In the genomic region with DNA sequence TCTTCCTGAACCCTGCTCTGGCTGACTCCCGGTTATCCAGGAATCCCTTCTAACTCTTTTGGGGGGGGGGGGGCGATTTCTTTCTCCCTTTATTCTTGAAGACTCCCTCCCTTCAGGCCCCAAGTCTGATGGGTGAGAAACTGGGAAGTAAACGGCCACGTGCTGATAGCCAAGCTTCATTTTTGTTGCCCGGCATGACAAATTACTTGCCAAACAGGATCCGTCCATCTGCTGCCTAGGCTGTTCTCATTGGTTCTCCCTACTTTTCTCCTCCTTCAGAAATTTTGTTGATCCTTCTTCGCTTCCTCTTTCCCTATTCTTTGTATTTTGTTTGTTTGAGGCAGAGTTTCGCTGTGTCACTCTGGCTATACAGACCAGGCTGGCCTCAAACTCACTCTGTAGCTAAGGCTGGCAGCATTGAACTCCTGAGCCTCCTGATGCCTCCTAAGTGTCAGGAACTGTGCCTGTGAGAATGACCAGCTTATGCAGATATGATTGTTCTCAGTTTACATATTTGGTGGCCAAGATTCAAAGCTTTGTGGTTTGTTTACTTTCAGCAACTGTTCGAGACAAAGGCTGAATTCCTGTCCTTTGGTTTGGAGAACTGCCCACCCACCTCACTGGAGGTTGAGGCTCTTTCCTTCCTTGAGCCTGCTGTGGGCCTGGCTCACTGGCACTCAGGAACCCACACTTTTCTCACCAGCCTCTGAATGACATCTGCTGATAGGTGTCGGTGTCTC, we compare ENCODE assay signal across 15 mouse cellular contexts. TPM values are rescaled to one million over a fixed set of nuclear protein-coding genes. Genes with fewer than 3 reads are reported as not detected.
DNase-seq lines count a peak whose midpoint lies in the region; ATAC-seq and TF ChIP-seq lines count a peak whose summit lies in the region.
"Had no signal": no experiment of that assay in that cellular context is flagged by ENCODE, and none has a peak within 500 bp of the region (broad histone marks: within the 10 kb centered on the region; RNA-seq: fewer than 3 reads in every experiment).

No protein-coding gene starts in this region.

- H3K4me1 ChIP-seq in heart, embryonic 16.5 days (ENCODE audit: control insufficient read depth, insufficient read depth, low read length), result peaks cover 25% of the 10 kb centered on the region
- H3K4me1 ChIP-seq in lung, embryonic 14.5 days (ENCODE audit: insufficient read depth), result peaks cover 22% of the 10 kb centered on the region
- H3K4me1 ChIP-seq in thymus, adult 2 months (replicated peaks; ENCODE audit: control insufficient read depth, insufficient read depth, low read length), result peaks cover 3% of the 10 kb centered on the region; the same call in 1 of the 2 replicates
- H3K4me1 ChIP-seq: midbrain, embryonic 12.5 days had no signal

- ATAC-seq in heart, embryonic 16.5 days (replicated peaks; ENCODE audit: extremely low read depth, insufficient read depth, low FRiP score), result no peak
- ATAC-seq in lung, embryonic 14.5 days (ENCODE audit: insufficient read depth), result no peak
- ATAC-seq: forebrain, embryonic 14.5 days; inflammation-experienced regulatory T-cells, adult 6 months had no signal

- H3K4me3 ChIP-seq in heart, embryonic 16.5 days (ENCODE audit: low read length), result no peak overlapping the region
- no peak overlapping the region for H3K4me3 ChIP-seq in lung, embryonic 14.5 days (ENCODE audit: low read depth, low read length)
- no peak overlapping the region for H3K4me3 ChIP-seq in myocyte
- no peak overlapping the region for H3K4me3 ChIP-seq in thymus, adult 2 months (ENCODE audit: control insufficient read depth, insufficient read depth, low read length)
- H3K4me3 ChIP-seq: midbrain, embryonic 12.5 days had no signal

- H3K4me2 ChIP-seq in heart, embryonic 16.5 days (ENCODE audit: low read depth, low read length), result no peak overlapping the region
- H3K4me2 ChIP-seq in lung, embryonic 14.5 days, result no peak overlapping the region
- peak overlapping the region; percentile 25 for H3K4me2 ChIP-seq in myocyte (ENCODE audit: low read depth)
- H3K4me2 ChIP-seq: midbrain, embryonic 12.5 days had no signal

- H3K27ac ChIP-seq in heart, embryonic 16.5 days (ENCODE audit: low read length), result 0 out of 2 replicates have a peak overlapping the region, but pooled peaks have one; percentile 28
- peak overlapping the region; percentile 54 for H3K27ac ChIP-seq in lung, embryonic 14.5 days (ENCODE audit: low read depth)
- H3K27ac ChIP-seq in thymus, adult 2 months (ENCODE audit: control insufficient read depth, insufficient read depth, low read length), result no peak overlapping the region
- H3K27ac ChIP-seq: midbrain, embryonic 12.5 days had no signal

- intact Hi-C loops in heart, postnatal 14 days (cut with DNase I), result no loop called here

- TF ChIP-seq POLR2A in myocyte (IDR thresholded peaks at IDR 0.05; ENCODE audit: insufficient read length, low read depth), result no peak
- no peak for TF ChIP-seq POLR2A in thymus, adult 2 months (IDR thresholded peaks at IDR 0.05; ENCODE audit: control insufficient read depth, extremely low read depth, insufficient read depth, low read length, poor library complexity)

- WGBS in heart, embryonic 16.5 days, result 62% methylated on average over 10 of the region's 10 CpGs
- 41% methylated on average over 10 of the region's 10 CpGs for WGBS in lung, embryonic 14.5 days
- WGBS in thymus, adult 2 months, result 68% methylated on average over 10 of the region's 10 CpGs

- no peaks in the 10 kb centered on the region for H3K27me3 ChIP-seq in heart, embryonic 16.5 days (ENCODE audit: control insufficient read depth, insufficient read depth, low read length)
- H3K27me3 ChIP-seq in lung, embryonic 14.5 days (ENCODE audit: insufficient read depth, low read length), result no peaks in the 10 kb centered on the region
- no peaks in the 10 kb centered on the region for H3K27me3 ChIP-seq in myocyte (ENCODE audit: control insufficient read depth, insufficient read depth, insufficient read length)
- H3K27me3 ChIP-seq in thymus, adult 2 months (ENCODE audit: control insufficient read depth, insufficient read depth, low read length), result no peaks in the 10 kb centered on the region
- H3K27me3 ChIP-seq: midbrain, embryonic 12.5 days had no signal

- H3K36me3 ChIP-seq in heart, embryonic 16.5 days (ENCODE audit: control insufficient read depth, insufficient read depth), result no peaks in the 10 kb centered on the region
- no peaks in the 10 kb centered on the region for H3K36me3 ChIP-seq in lung, embryonic 14.5 days (ENCODE audit: insufficient read depth)
- no peaks in the 10 kb centered on the region for H3K36me3 ChIP-seq in myocyte (ENCODE audit: control insufficient read depth, insufficient read depth)
- no peaks in the 10 kb centered on the region for H3K36me3 ChIP-seq in thymus, adult 2 months (ENCODE audit: control insufficient read depth, insufficient read depth, low read length)
- H3K36me3 ChIP-seq: midbrain, embryonic 12.5 days had no signal

- no peak for TF ChIP-seq CTCF in lung, embryonic 14.5 days (IDR thresholded peaks at IDR 0.05; ENCODE audit: low read depth)
- no peak for TF ChIP-seq CTCF in thymus, adult 2 months (IDR thresholded peaks at IDR 0.05; ENCODE audit: borderline replicate concordance, control insufficient read depth, extremely low read depth, insufficient read depth, low read length, poor library complexity)

- no peak overlapping the region for H3ac ChIP-seq in myocyte (ENCODE audit: control insufficient read depth, insufficient read length)

- DNase-seq in heart, postnatal 14 days, result no peak
- peak; percentile 18 for DNase-seq in brain, adult 2 months (ENCODE audit: low read depth, low spot score)
- peak; percentile 66 for DNase-seq in lung, embryonic 14.5 days
- DNase-seq in thymus, adult 2 months, result no peak
- no peak for DNase-seq in embryo, embryonic 9.5 days (ENCODE audit: extremely low spot score)
- no peak for DNase-seq in gastrocnemius, postnatal 25 days
- DNase-seq: adrenal gland, adult 8-10 months; gastrocnemius, postnatal 14 days; heart, postnatal 4 days; liver had no signal

- no peak overlapping the region for H3K9ac ChIP-seq in heart, embryonic 16.5 days (ENCODE audit: low read length)
- H3K9ac ChIP-seq in lung, embryonic 14.5 days, result no peak overlapping the region
- H3K9ac ChIP-seq: midbrain, embryonic 12.5 days had no signal

- no peaks in the 10 kb centered on the region for H3K9me3 ChIP-seq in heart, embryonic 16.5 days (replicated peaks; ENCODE audit: control insufficient read depth, low read length)
- no peaks in the 10 kb centered on the region for H3K9me3 ChIP-seq in lung, embryonic 14.5 days (ENCODE audit: low read depth, low read length)
- H3K9me3 ChIP-seq: midbrain, embryonic 12.5 days had no signal

- H3K79me2 ChIP-seq in myocyte (ENCODE audit: control insufficient read depth, insufficient read depth), result no peaks in the 10 kb centered on the region

TF ChIP-seq in myocyte, 11 proteins besides CTCF, POLR2A, EP300 and RAD21:
- TF ChIP-seq TCF12 (IDR thresholded peaks at IDR 0.05; ENCODE audit: insufficient read depth, poor library complexity, severe bottlenecking) (no peak), TCF3 (IDR thresholded peaks at IDR 0.05; ENCODE audit: insufficient read length, low read depth) (no peak), USF1 (IDR thresholded peaks at IDR 0.05; ENCODE audit: low read depth) (no peak), MYOD1 (IDR thresholded peaks at IDR 0.05; ENCODE audit: control insufficient read depth in 1 of 3, insufficient read length in 2 of 3, low read depth in 2 of 3) (no peak), CEBPB (IDR thresholded peaks at IDR 0.05; ENCODE audit: insufficient read depth, poor library complexity, severe bottlenecking) (no peak), MAX (IDR thresholded peaks at IDR 0.05; ENCODE audit: low read depth) (no peak), MYOG (IDR thresholded peaks at IDR 0.05; ENCODE audit: control insufficient read depth in 1 of 3, insufficient read depth in 1 of 3, insufficient read length in 2 of 3, low read depth in 2 of 3) (peak in 1 of 3 experiments; percentile 62), REST (IDR thresholded peaks at IDR 0.05; ENCODE audit: insufficient read depth, insufficient read length) (no peak)

RNA-seq across cellular contexts. Expression of a gene that starts 41.8 kb away (rescaled TPM):
- polyA plus RNA-seq in heart, embryonic 16.5 days (2015; fragmentation: Nextera tagmentation; extraction: Ambion mirVana), result 60.9 and 62.6 TPM in 2 replicates
- 10 to 100 TPM; 23.9 to 27.8 TPM for total RNA-seq in heart, postnatal 14 days (2021)
- 5.0 and 7.1 TPM in 2 replicates for polyA plus RNA-seq in lung, embryonic 14.5 days (2014; fragmentation: Nextera tagmentation; extraction: Ambion mirVana)
- 45.1 TPM for polyA plus RNA-seq in myocyte (2012; fragmentation: generic; extraction: Trizol)
- polyA plus RNA-seq in thymus, adult 2 months (2012; rRNA removed), result 6.2 and 6.4 TPM in 2 replicates
- total RNA-seq in gastrocnemius, postnatal 25 days (2021), result 1 to 10 TPM; 4.0 to 4.5 TPM

RNA-seq across cellular contexts. Expression of a gene that starts 43.4 kb away (rescaled TPM):
- polyA plus RNA-seq in heart, embryonic 16.5 days (2015; fragmentation: Nextera tagmentation; extraction: Ambion mirVana), result 119 and 134 TPM in 2 replicates
- total RNA-seq in heart, postnatal 14 days (2021), result 100 to 1,000 TPM; 108 to 111 TPM
- 30.9 and 32.5 TPM in 2 replicates for polyA plus RNA-seq in lung, embryonic 14.5 days (2014; fragmentation: Nextera tagmentation; extraction: Ambion mirVana)
- 107 TPM for polyA plus RNA-seq in myocyte (2012; fragmentation: generic; extraction: Trizol)
- polyA plus RNA-seq in thymus, adult 2 months (2012; rRNA removed), result 62.4 and 70.4 TPM in 2 replicates
- 10 to 100 TPM; 41.0 to 46.3 TPM for total RNA-seq in gastrocnemius, postnatal 25 days (2021)

RNA-seq across cellular contexts. Expression of a gene that starts 58.5 kb away (rescaled TPM):
- 634 and 654 TPM in 2 replicates for polyA plus RNA-seq in heart, embryonic 16.5 days (2015; fragmentation: Nextera tagmentation; extraction: Ambion mirVana)
- total RNA-seq in heart, postnatal 14 days (2021), result 100 to 1,000 TPM; 134 to 183 TPM
- polyA plus RNA-seq in lung, embryonic 14.5 days (2014; fragmentation: Nextera tagmentation; extraction: Ambion mirVana), result 1,155 and 1,206 TPM in 2 replicates
- polyA plus RNA-seq in myocyte (2012; fragmentation: generic; extraction: Trizol), result 692 TPM
- polyA plus RNA-seq in thymus, adult 2 months (2012; rRNA removed), result 1,522 and 2,049 TPM in 2 replicates
- total RNA-seq in gastrocnemius, postnatal 25 days (2021), result 10 to 100 TPM; 39.2 to 54.5 TPM

Comparison
In these comparisons a context has a peak if more than half of its experiments do, and no peak if none do; other contexts are left out.
1. DNase-seq: peak in brain, adult 2 months (single experiment) and lung, embryonic 14.5 days (single experiment); none in heart, postnatal 14 days (0 of 2), thymus, adult 2 months (single experiment), embryo, embryonic 9.5 days (single experiment) and gastrocnemius, postnatal 25 days (single experiment).